Mouse (Mus musculus): ENCODE measurements around the gene Hpse2. TPM values are rescaled to one million over a fixed set of nuclear protein-coding genes. Genes with fewer than 3 reads are reported as not detected.

Hpse2 gene
- total RNA-seq, 1 experiment: 0.27 TPM

GRCm38 (mm10) chr19:43096915-43097314, 291.2 kb downstream of the Hpse2 start:
- H3K36me3 ChIP-seq (ENCODE audit: control insufficient read depth, insufficient read depth, low read length, poor library complexity, severe bottlenecking): no peaks in the 10 kb centered on the region
- in situ Hi-C loops (cut with MboI; ENCODE audit: low sequenced_read_pairs in 2 of 2, unreplicated experiment in 2 of 2): no loop called here
- TF ChIP-seq ZC3H11A (IDR thresholded peaks at IDR 0.05; ENCODE audit: borderline replicate concordance, low read depth, low read length) (no peak), HCFC1 (IDR thresholded peaks at IDR 0.05; ENCODE audit: borderline replicate concordance, insufficient read depth, low read length) (no peak), ZNF384 (IDR thresholded peaks at IDR 0.05; ENCODE audit: low read depth, low read length) (no peak), CHD2 (IDR thresholded peaks at IDR 0.05; ENCODE audit: low read depth, low read length) (no peak), MAFK (IDR thresholded peaks at IDR 0.05; ENCODE audit: insufficient read depth, low read depth, low read length) (no peak)
- H3K9me3 ChIP-seq (ENCODE audit: control insufficient read depth, insufficient read depth, low read depth, low read length): no peaks in the 10 kb centered on the region; the same call in 1 of the 2 replicates
- no peak overlapping the region for H3K9ac ChIP-seq (ENCODE audit: insufficient read depth, low read depth, low read length, poor library complexity, severe bottlenecking)
- no peak for DNase-seq (ENCODE audit: low read depth, low spot score)
- no peak overlapping the region for H3K27ac ChIP-seq (ENCODE audit: insufficient read depth, low read depth, low read length, poor library complexity, severe bottlenecking)
- no peak overlapping the region for H3K4me3 ChIP-seq (ENCODE audit: insufficient read depth in 1 of 2, low read depth in 1 of 2, low read length in 2 of 2, poor library complexity in 1 of 2, severe bottlenecking in 1 of 2)
- no peaks in the 10 kb centered on the region for H3K4me1 ChIP-seq (ENCODE audit: control insufficient read depth in 2 of 2, insufficient read depth in 2 of 2, low read length in 2 of 2, poor library complexity in 1 of 2)

- no peak overlapping the region for H3K4me3 ChIP-seq (ENCODE audit: insufficient read depth in 1 of 2, low read depth in 1 of 2, low read length in 2 of 2, poor library complexity in 1 of 2, severe bottlenecking in 1 of 2)
- H3K36me3 ChIP-seq (ENCODE audit: control insufficient read depth, insufficient read depth, low read length, poor library complexity, severe bottlenecking): no peaks in the 10 kb centered on the region
- H3K9ac ChIP-seq (ENCODE audit: insufficient read depth, low read depth, low read length, poor library complexity, severe bottlenecking): no peak overlapping the region
- DNase-seq (ENCODE audit: low read depth, low spot score): no peak
- no peaks in the 10 kb centered on the region for H3K9me3 ChIP-seq (ENCODE audit: control insufficient read depth, insufficient read depth, low read depth, low read length)
- H3K4me1 ChIP-seq (ENCODE audit: control insufficient read depth in 2 of 2, insufficient read depth in 2 of 2, low read length in 2 of 2, poor library complexity in 1 of 2): no peaks in the 10 kb centered on the region
- TF ChIP-seq HCFC1 (IDR thresholded peaks at IDR 0.05; ENCODE audit: borderline replicate concordance, insufficient read depth, low read length): no peak
- no peak for TF ChIP-seq ZC3H11A (IDR thresholded peaks at IDR 0.05; ENCODE audit: borderline replicate concordance, low read depth, low read length)
- TF ChIP-seq MAFK (IDR thresholded peaks at IDR 0.05; ENCODE audit: insufficient read depth, low read depth, low read length): no peak
- TF ChIP-seq ZNF384 (IDR thresholded peaks at IDR 0.05; ENCODE audit: low read depth, low read length): no peak
- TF ChIP-seq CHD2 (IDR thresholded peaks at IDR 0.05; ENCODE audit: low read depth, low read length): no peak
- in situ Hi-C loops (cut with MboI; ENCODE audit: low sequenced_read_pairs in 2 of 2, unreplicated experiment in 2 of 2): no loop called here
- H3K27ac ChIP-seq (ENCODE audit: insufficient read depth, low read depth, low read length, poor library complexity, severe bottlenecking): no peak overlapping the region
Measured at GRCm38 (mm10) chr19:43087216-43087615, 300.9 kb downstream of the Hpse2 start.

GRCm38 (mm10) chr19:43064155-43064554, 324.0 kb downstream of the Hpse2 start:
- TF ChIP-seq ZNF384 (IDR thresholded peaks at IDR 0.05; ENCODE audit: low read depth, low read length) (no peak), MAFK (IDR thresholded peaks at IDR 0.05; ENCODE audit: insufficient read depth, low read depth, low read length) (no peak), HCFC1 (IDR thresholded peaks at IDR 0.05; ENCODE audit: borderline replicate concordance, insufficient read depth, low read length) (no peak), ZC3H11A (IDR thresholded peaks at IDR 0.05; ENCODE audit: borderline replicate concordance, low read depth, low read length) (no peak), CHD2 (IDR thresholded peaks at IDR 0.05; ENCODE audit: low read depth, low read length) (no peak)
- no peak for DNase-seq (ENCODE audit: low read depth, low spot score)
- no peak overlapping the region for H3K9ac ChIP-seq (ENCODE audit: insufficient read depth, low read depth, low read length, poor library complexity, severe bottlenecking)
- no peak overlapping the region for H3K4me3 ChIP-seq (ENCODE audit: insufficient read depth in 1 of 2, low read depth in 1 of 2, low read length in 2 of 2, poor library complexity in 1 of 2, severe bottlenecking in 1 of 2)
- in situ Hi-C loops (cut with MboI; ENCODE audit: low sequenced_read_pairs in 2 of 2, unreplicated experiment in 2 of 2): no loop called here
- H3K27ac ChIP-seq (ENCODE audit: insufficient read depth, low read depth, low read length, poor library complexity, severe bottlenecking): no peak overlapping the region
- H3K9me3 ChIP-seq (ENCODE audit: control insufficient read depth, insufficient read depth, low read depth, low read length): no peaks in the 10 kb centered on the region
- no peaks in the 10 kb centered on the region for H3K36me3 ChIP-seq (ENCODE audit: control insufficient read depth, insufficient read depth, low read length, poor library complexity, severe bottlenecking)
- H3K4me1 ChIP-seq (ENCODE audit: control insufficient read depth in 2 of 2, insufficient read depth in 2 of 2, low read length in 2 of 2, poor library complexity in 1 of 2): no peaks in the 10 kb centered on the region

GRCm38 (mm10) chr19:43044506-43044905, 343.6 kb downstream of the Hpse2 start:
- Histone ChIP-seq H3K36me3 (ENCODE audit: control insufficient read depth, insufficient read depth, low read length, poor library complexity, severe bottlenecking) (no peaks in the 10 kb centered on the region), H3K4me3 (ENCODE audit: insufficient read depth in 1 of 2, low read depth in 1 of 2, low read length in 2 of 2, poor library complexity in 1 of 2, severe bottlenecking in 1 of 2) (no peak overlapping the region), H3K9me3 (ENCODE audit: control insufficient read depth, insufficient read depth, low read depth, low read length) (no peaks in the 10 kb centered on the region), H3K9ac (ENCODE audit: insufficient read depth, low read depth, low read length, poor library complexity, severe bottlenecking) (no peak overlapping the region), H3K27ac (ENCODE audit: insufficient read depth, low read depth, low read length, poor library complexity, severe bottlenecking) (no peak overlapping the region), H3K4me1 (ENCODE audit: control insufficient read depth in 2 of 2, insufficient read depth in 2 of 2, low read length in 2 of 2, poor library complexity in 1 of 2) (no peaks in the 10 kb centered on the region)
- in situ Hi-C loops (cut with MboI; ENCODE audit: low sequenced_read_pairs in 2 of 2, unreplicated experiment in 2 of 2): loop anchor here in 1 of 2 experiments (25.0 kb wide), 1 partner anchor 268 kb away; no protein-coding TSS in a partner anchor
- TF ChIP-seq CHD2 (IDR thresholded peaks at IDR 0.05; ENCODE audit: low read depth, low read length) (no peak), ZNF384 (IDR thresholded peaks at IDR 0.05; ENCODE audit: low read depth, low read length) (no peak), ZC3H11A (IDR thresholded peaks at IDR 0.05; ENCODE audit: borderline replicate concordance, low read depth, low read length) (no peak)
- no peak for DNase-seq (ENCODE audit: low read depth, low spot score)

- in situ Hi-C loops (cut with MboI; ENCODE audit: low sequenced_read_pairs in 2 of 2, unreplicated experiment in 2 of 2): loop anchor here in 1 of 2 experiments (25.0 kb wide), 1 partner anchor 270 kb away; no protein-coding TSS in a partner anchor
- no peaks in the 10 kb centered on the region for H3K4me1 ChIP-seq (ENCODE audit: control insufficient read depth in 2 of 2, insufficient read depth in 2 of 2, low read length in 2 of 2, poor library complexity in 1 of 2)
- no peaks in the 10 kb centered on the region for H3K36me3 ChIP-seq (ENCODE audit: control insufficient read depth, insufficient read depth, low read length, poor library complexity, severe bottlenecking)
- H3K9ac ChIP-seq (ENCODE audit: insufficient read depth, low read depth, low read length, poor library complexity, severe bottlenecking): no peak overlapping the region
- no peak overlapping the region for H3K4me3 ChIP-seq (ENCODE audit: insufficient read depth in 1 of 2, low read depth in 1 of 2, low read length in 2 of 2, poor library complexity in 1 of 2, severe bottlenecking in 1 of 2)
- TF ChIP-seq ZC3H11A (IDR thresholded peaks at IDR 0.05; ENCODE audit: borderline replicate concordance, low read depth, low read length): no peak
- no peak for TF ChIP-seq HCFC1 (IDR thresholded peaks at IDR 0.05; ENCODE audit: borderline replicate concordance, insufficient read depth, low read length)
- TF ChIP-seq ZNF384 (IDR thresholded peaks at IDR 0.05; ENCODE audit: low read depth, low read length): no peak
- no peak for TF ChIP-seq MAFK (IDR thresholded peaks at IDR 0.05; ENCODE audit: insufficient read depth, low read depth, low read length)
- TF ChIP-seq CHD2 (IDR thresholded peaks at IDR 0.05; ENCODE audit: low read depth, low read length): no peak
- no peaks in the 10 kb centered on the region for H3K9me3 ChIP-seq (ENCODE audit: control insufficient read depth, insufficient read depth, low read depth, low read length)
- no peak for DNase-seq (ENCODE audit: low read depth, low spot score)
- no peak overlapping the region for H3K27ac ChIP-seq (ENCODE audit: insufficient read depth, low read depth, low read length, poor library complexity, severe bottlenecking)
Measured at GRCm38 (mm10) chr19:43042721-43043120, 345.4 kb downstream of the Hpse2 start.
